Mouse (Mus musculus) layer of hippocampus, adult 9-10 months (tissue): Measurements from ENCODE around the gene Smyd5.
A peak's percentile ranks its signal among the peaks of the same experiment; 100 is the strongest.
"Not testable (repeated sequence)": the region's sequence is repeated elsewhere in the genome, so short reads cannot be mapped to it uniquely, and the experiment has no call there.

ENCODE experiments used
- DNase-seq: peaks from one replicate; pipeline ENCODE4 v3.0.0; 2022; ENCODE audit warnings: low spot score

Smyd5 gene

DNA sequence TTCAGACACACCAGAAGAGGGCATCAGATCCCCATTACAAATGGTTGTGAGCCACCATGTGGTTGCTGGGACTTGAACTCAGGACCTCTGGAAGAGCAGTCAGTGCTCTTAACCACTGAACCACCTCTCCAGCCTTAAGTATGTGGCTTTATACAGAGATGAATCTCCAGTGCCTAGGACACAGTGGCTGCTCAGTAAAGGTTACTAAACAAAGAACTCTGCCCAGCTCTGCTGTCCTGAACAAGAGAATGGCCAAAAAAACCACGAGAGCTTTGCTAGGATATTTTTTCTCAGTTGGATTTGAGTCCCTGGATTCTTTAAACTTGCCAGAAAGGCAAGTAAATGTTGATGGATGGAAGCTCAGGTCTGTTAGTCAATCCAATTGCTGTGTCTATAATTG, 18.4 kb downstream of the Smyd5 start:
- not testable (repeated sequence) for DNase-seq

DNA sequence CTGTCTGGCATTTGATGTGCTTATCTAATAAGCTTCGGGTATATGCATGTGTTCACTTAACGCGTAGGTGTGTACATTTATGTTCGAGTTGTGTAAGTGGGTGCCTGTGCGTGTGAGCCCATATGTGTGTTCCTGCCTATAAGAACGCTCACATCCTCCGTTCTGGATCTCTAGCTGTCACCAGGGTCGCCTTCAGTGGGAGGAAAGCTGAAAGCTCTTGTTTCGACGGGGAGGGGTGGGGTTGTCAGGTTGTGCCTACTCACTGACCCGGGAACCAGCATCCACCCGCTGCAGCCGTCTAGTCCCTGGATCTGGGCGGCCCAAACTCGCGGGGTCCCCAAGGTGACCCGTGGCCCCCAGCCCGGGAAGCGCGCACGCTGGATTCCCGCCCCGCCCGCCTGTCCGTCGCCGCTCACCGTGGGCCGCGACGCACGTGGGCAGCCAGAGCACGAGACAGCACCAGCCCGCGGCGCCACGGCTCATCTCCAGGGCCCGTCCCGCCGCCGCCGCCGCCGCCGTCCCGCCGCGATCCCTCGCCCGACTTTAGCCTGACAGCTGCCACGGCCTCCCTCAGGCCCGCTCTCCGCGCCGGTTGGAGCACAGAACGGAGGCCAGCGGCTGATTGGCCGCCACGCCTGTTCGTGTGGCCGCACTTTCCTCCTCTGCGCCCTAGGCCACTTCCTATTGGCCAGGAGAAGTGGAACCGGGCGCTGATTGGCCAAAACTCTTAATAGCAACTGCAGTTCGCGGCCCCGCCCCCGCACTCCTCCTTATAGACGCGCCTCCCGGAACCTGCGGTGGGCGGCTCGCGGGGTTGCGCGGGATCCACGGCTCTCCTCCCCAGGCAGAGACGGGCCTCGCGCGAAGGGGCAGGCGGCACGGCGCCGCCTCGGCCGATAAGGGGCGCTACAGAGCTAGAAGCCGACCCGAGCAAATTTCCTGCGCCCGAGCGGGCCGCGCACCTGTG, 19.2 kb downstream of the Smyd5 start, which contains the start of gene Cct7:
Cct7 (plus strand) TSS at position 818 of the 967 bp plus-strand sequence.
- DNase-seq: peak; percentile 98

DNA sequence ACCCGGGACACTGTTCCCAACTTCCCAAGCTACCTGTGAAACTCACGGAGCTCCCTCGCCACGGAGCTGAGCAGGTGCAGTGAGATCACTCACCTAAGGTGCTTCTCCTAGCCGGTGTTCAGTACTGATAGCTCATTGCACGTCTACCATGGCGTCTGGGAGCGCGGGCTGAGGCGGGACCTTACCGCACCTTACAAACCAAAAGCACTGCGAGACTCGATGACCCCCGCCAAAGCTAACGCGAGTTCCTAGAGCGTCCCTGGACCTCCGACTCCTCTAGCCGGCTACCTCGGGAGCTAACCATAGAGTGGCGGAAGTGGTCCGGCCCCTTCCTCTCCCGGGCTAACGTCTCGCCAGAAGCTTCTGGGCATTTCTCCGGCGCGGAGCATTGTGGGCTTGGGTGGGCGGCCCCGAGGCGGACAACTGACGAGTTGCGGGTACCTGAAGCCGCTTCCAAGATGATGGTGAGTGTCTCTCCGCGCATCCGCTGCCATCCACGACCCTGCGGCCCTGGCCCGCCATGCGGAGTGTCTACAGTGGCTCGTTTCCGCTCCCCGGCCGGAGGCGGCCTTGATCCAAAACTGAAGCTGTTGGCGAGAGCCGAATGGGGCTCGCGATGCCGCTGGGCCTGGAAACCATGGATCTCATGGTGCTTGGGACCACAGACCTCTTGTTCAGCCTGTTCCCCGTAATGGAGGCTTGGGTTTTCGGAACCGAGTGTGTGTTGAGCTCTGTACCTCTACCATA, 20.0 kb downstream of the Smyd5 start, which contains the start of gene Pradc1:
Pradc1 (minus strand) TSS at position 307 of the 747 bp plus-strand sequence.
- DNase-seq: peak; percentile 96

GRCm38 (mm10) chr6:85452411-85452665, 20.5 kb downstream of the Smyd5 start:
- no peak for DNase-seq

DNA sequence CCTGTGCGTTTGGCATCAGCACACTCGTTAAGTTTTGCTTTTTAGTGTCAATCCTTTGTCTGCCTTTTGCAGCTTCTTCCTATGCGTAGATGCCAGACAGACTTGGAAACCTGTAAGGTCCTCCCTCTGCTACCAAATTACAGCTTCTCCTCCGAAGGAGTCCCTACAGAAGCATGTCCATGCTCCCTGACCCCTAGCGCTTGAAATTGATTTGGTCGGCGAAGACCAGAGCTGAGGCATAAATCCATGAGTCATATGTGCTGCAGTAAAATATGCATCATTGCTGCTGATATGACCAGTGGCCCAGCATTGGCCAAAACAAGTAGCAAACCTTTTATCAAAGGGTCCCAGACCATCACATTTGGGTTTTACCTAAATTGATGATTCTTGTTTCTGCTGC, 21.0 kb downstream of the Smyd5 start:
- no peak for DNase-seq

- no peak for DNase-seq
Measured at GRCm38 (mm10) chr6:85459621-85460020, 27.8 kb downstream of the Smyd5 start.

DNA sequence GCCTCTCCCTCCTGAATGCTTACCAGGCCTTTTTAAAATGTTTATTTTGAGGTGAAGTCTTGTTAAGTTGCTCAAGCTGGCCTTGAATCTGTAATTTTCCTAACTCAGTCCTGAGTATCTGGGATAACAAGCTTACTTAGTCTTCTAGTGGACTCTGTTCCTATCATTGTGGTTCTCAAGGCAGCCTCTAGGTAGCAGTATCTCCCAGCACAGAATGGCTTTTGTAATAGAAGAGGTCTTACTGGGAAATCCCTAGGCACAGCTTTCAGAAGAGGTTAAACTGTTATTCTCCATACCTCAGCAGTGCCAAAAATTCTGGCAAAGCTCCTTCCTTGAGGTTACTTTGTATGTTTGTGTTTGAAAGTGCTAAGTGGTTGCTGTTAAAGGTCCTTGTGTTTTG, 33.6 kb downstream of the Smyd5 start:
- no peak for DNase-seq

DNA sequence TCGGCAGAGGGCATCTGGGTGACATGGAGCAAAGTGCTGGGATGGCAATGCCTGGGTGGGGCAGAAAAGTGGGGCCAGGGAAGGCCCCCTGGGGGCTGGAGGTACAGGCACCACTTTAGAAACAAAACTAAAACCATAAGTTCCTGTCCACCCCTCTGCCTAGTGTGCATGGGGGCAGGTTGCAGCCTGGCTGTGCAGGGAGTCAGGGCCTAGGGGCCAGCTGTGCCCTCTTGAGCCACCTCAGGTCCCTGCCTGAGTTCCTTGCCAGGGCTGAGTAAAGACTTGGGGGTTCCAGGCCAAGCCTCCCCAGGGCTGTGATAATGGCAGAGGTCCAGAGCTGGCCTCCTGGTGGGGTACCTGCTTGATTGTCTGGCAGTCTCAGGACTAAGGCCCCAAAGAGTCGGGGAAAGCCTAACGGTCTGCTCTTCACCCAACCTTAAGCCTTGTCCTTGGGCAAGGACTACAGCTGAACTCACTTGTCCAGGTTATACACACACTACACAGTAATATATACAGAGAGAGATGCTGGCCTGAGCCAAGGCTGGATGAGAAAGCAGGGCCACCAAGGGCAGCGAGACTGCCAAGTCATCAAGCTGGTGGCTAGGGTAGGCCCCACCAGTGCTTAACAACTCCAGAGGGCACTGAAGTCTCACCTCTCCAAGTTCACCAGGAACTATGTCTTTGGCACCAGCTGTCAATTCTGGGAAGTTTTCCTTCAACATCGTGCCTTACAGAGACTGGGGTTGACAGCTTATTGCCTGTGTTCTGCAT, 38.1 kb downstream of the Smyd5 start:
- no peak for DNase-seq

- no peak for DNase-seq
Measured at GRCm38 (mm10) chr6:85471962-85472361, 40.2 kb downstream of the Smyd5 start.

DNA sequence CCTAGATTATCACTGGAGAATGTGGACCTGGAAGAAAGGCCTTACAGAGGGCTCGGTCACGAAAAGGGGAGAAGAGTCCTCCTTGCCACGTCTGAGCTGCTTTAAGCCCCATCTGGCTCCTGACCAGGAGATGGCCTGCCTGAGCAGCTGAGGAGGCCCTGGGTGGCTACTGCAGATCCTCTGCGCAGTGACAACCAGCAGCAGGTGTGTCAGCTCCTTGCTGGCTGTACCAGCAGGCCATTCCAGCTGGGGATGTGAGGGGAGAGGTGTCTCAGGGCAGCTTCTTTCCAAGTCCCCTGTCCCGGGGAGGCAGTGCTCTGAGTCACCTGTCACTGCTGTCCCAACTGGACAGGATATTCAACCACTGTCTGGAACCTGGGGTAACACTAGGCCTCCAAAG, 40.8 kb downstream of the Smyd5 start:
- no peak for DNase-seq

DNA sequence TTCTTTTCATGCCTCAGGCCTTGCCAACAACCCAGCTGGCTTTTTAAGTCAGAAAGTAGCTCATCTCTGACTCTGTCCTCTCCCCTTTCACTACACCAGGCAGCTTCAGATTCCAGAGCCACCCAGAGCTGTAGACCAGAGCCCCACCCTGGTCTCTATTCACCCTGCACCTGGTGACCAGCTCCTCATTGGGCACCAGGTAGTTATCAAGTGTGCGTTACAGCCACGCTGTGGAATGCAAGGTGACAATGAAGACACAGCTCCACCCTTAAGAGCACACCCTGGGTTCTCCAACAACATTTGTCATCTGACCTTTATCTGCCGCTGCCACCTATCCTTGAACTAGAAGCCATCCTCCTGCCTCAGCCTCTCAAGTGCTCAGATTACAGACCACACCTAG, 43.8 kb downstream of the Smyd5 start:
- DNase-seq: no peak

DNA sequence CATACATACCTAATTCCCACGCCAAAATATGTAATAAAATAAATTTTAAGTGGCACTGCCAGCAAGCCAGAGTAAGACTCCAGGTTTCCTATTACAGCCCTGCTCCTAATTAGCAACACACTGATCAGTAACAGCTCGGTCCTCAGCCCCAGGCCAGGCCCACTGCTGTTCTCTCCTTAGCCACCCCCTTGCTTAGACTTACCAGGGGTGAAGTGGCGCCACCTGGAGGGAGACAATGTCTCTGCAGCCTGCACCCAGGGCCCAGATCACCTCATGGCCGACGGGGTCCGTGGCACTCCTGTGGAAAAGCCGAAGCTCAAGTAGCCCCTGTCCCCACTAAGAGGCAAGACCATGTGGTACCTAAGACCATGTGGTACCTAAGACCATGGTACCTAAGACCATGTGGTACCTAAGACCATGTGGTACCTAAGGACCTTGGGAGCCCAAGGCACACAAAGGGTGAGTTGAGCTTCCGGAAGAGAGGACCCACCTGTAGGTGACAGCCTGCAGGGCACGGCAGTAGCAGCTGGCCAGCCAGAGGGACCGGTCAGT, 45.7 kb downstream of the Smyd5 start:
- DNase-seq: no peak

- DNase-seq: no peak
Measured at GRCm38 (mm10) chr6:85478416-85478815, 46.6 kb downstream of the Smyd5 start.

- DNase-seq: no peak
Measured at GRCm38 (mm10) chr6:85479979-85480378, 48.2 kb downstream of the Smyd5 start.

DNA sequence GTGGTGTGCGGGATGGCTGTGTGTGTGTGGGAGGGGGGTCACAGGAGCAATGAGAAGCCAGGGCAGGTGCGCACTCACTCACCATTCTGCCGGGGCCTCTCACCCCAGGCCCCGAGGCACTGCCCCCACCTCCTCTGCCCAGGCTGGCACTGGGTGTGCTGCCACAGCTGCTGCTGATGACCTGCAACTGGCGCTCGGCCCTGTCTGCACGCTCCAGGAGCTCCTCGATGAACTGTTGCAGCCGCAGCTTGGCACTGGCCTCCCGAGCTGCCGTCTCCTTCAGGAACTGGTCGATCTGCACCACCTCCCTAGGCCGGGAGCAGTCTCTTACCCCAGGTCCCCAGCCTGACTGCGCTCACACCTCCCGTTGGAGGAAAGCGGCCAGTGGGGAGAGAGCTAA, 48.9 kb downstream of the Smyd5 start:
- DNase-seq: no peak

GRCm38 (mm10) chr6:85483843-85484721, 52.3 kb downstream of the Smyd5 start:
- no peak for DNase-seq

GRCm38 (mm10) chr6:85485738-85486137, 53.9 kb downstream of the Smyd5 start:
- DNase-seq: no peak

- no peak for DNase-seq
Measured at GRCm38 (mm10) chr6:85488510-85488909, 56.7 kb downstream of the Smyd5 start.

- DNase-seq: no peak
Measured at GRCm38 (mm10) chr6:85489717-85490116, 57.9 kb downstream of the Smyd5 start.

GRCm38 (mm10) chr6:85490252-85490651, 58.5 kb downstream of the Smyd5 start:
- DNase-seq: no peak

DNA sequence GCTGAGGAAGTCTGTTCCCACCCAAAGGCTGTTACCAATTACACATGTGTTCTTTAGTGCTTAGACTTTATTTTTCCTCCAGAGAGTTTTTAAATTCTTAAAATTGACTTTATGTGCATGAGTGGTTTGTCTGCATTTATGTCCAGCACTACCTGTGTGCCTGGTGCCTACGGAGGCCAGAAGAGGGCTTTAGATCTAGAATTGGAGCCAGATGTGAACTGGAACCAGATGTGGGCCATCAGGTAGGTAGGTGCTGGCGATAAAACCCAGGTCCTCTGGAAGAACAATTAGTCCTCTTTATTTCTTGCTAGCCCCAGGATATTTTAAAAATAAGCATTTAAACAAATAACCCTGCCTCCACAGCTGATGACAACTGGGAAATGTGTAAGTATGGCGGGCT, 59.8 kb downstream of the Smyd5 start:
- no peak for DNase-seq
